Mouse (Mus musculus) cortical plate, adult 2 months (tissue): ENCODE results near the gene Ncapd2. TPM values are rescaled to one million over a fixed set of nuclear protein-coding genes. Genes with fewer than 3 reads are reported as not detected.

Experiments used
- H3K27ac ChIP-seq: fragments of 200-500 bp; 2 replicates; pipeline ENCODE4 v1.5.1; 2012; ENCODE audit warnings: low read length, control low read depth, inconsistent platforms; ENCODE audit not compliant: insufficient read depth
- H3K4me1 ChIP-seq: fragments of 200-500 bp; 2 replicates; pipeline ENCODE4 v1.6.1; 2011; ENCODE audit warnings: low read length; ENCODE audit not compliant: control insufficient read depth, insufficient read depth
- H3K4me3 ChIP-seq: fragments of 200-500 bp; 2 replicates; pipeline ENCODE4 v1.5.1; 2011; ENCODE audit warnings: mild to moderate bottlenecking, low read length, control low read depth; ENCODE audit not compliant: insufficient read depth
- CTCF ChIP-seq: fragments of 200-500 bp; IDR thresholded peaks from 2 replicates; pipeline ENCODE4 v1.5.1; 2011; ENCODE audit warnings: mild to moderate bottlenecking, control low read depth, low read length; ENCODE audit not compliant: insufficient read depth; ENCODE audit errors: extremely low read depth
- POLR2A ChIP-seq: fragments of 200-500 bp; IDR thresholded peaks from 2 replicates; pipeline ENCODE4 v1.6.1; 2011; ENCODE audit warnings: mild to moderate bottlenecking, low read length, control low read depth; ENCODE audit not compliant: insufficient read depth; ENCODE audit errors: extremely low read depth
- polyA plus RNA-seq: library from polyadenylated mRNA; depleted of rRNA; stranded (reverse); fragments of >200 nt; gene quantifications from 2 replicates; pipeline ENCODE4 v1.2.3, GENCODE M21; 2012; rRNA removed

Gene Ncapd2
- polyA plus RNA-seq, 1 experiment = 53.5 TPM

DNA sequence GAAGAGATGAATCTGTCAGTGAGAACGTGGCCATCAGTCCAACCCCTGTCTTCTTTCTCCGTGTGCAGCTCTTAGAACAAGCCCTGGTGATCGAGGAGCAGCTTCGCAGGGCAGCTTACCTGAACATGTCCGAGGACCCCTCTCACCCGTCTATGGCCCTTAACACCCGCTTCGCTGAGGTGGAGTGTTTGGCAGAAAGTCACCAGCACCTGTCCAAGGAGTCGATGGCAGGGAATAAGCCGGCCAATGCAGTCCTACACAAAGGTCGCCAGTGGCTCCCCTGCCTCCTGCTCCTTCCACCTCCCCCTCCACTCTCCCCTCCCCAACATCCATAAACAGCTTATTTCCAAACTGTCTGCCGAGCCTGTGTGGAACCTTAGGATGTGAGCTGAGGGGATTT is 62.8 kb downstream of the Ncapd2 start:
- TF ChIP-seq POLR2A = no peak
- no peak for TF ChIP-seq CTCF
- peaks cover 1% of the 10 kb centered on the region; the same call in 1 of the 2 replicates for H3K4me1 ChIP-seq
- H3K4me3 ChIP-seq = no peak overlapping the region
- no peak overlapping the region for H3K27ac ChIP-seq

DNA sequence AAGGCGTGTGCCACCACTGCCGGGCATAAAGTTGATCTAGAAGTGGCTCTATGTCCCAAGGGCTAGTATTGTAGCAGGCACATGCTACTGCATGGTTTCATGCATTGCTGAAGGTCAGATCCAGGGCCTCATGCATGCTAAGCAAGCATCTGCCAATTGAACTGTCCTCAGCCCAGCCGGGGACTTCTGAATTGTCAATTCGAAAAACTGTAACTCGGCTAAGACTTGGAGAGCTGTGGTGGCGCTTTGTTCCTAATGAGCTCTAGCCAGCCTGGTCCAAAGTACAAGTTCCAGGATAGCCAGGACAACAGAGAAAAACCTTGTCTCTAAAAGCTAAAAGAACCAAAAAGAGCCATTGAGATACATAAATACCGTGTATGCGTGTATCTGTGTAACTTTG is 72.1 kb downstream of the Ncapd2 start:
- H3K4me3 ChIP-seq = no peak overlapping the region
- no peak overlapping the region for H3K27ac ChIP-seq
- no peak for TF ChIP-seq CTCF
- TF ChIP-seq POLR2A = no peak
- H3K4me1 ChIP-seq = no peaks in the 10 kb centered on the region

Other genes starting within 250 kb of the Ncapd2 start
- gene Cops7a, start 226.2 kb downstream of the Ncapd2 start, polyA plus RNA-seq = 279 and 280 TPM in 2 replicates
- 157 and 164 TPM in 2 replicates for gene Pianp, start 195.0 kb downstream of the Ncapd2 start, polyA plus RNA-seq
- 46.9 and 51.6 TPM in 2 replicates for gene Zfp384, start 182.6 kb downstream of the Ncapd2 start, polyA plus RNA-seq
- 69.7 and 78.6 TPM in 2 replicates for gene Ing4, start 151.9 kb downstream of the Ncapd2 start, polyA plus RNA-seq
- 17.3 and 19.4 TPM in 2 replicates for gene Acrbp, start 142.0 kb downstream of the Ncapd2 start, polyA plus RNA-seq
- gene Lpar5, start 123.8 kb downstream of the Ncapd2 start, polyA plus RNA-seq = 1.0 and 1.3 TPM in 2 replicates
- 79.0 and 80.7 TPM in 2 replicates for gene Chd4, start 95.7 kb downstream of the Ncapd2 start, polyA plus RNA-seq
- gene Nop2, start 59.8 kb downstream of the Ncapd2 start, polyA plus RNA-seq = 20.0 and 21.5 TPM in 2 replicates
- gene Iffo1, start 46.5 kb downstream of the Ncapd2 start, polyA plus RNA-seq = 96.9 and 97.6 TPM in 2 replicates
- 4,394 and 4,549 TPM in 2 replicates for gene Gapdh, start 25.2 kb downstream of the Ncapd2 start, polyA plus RNA-seq
- 51.2 and 52.9 TPM in 2 replicates for gene Mrpl51, start 100 bp upstream of the Ncapd2 start, polyA plus RNA-seq
- 169 and 175 TPM in 2 replicates for gene Vamp1, start 23.9 kb upstream of the Ncapd2 start, polyA plus RNA-seq
- 6.4 and 6.7 TPM in 2 replicates for gene Tapbpl, start 40.2 kb upstream of the Ncapd2 start, polyA plus RNA-seq
- gene Cd27, start 45.3 kb upstream of the Ncapd2 start, polyA plus RNA-seq = 0.06 TPM in 1 of 2 replicates, not detected in the other
- not detected in 2 replicates for gene Tuba3a, start 94.3 kb upstream of the Ncapd2 start, polyA plus RNA-seq
- gene Ltbr, start 122.2 kb upstream of the Ncapd2 start, polyA plus RNA-seq = 10.3 and 10.8 TPM in 2 replicates
- gene Scnn1a, start 129.0 kb upstream of the Ncapd2 start, polyA plus RNA-seq = 4.0 and 4.7 TPM in 2 replicates
- 13.6 and 14.9 TPM in 2 replicates for gene Tnfrsf1a, start 157.7 kb upstream of the Ncapd2 start, polyA plus RNA-seq
- gene Plekhg6, start 189.1 kb upstream of the Ncapd2 start, polyA plus RNA-seq = 0.11 and 0.23 TPM in 2 replicates